Mouse (Mus musculus) ES-E14 (cell line): ENCODE results near the gene Cdc6. TPM values are rescaled to one million over a fixed set of nuclear protein-coding genes. Genes with fewer than 3 reads are reported as not detected.

Experiments
- DNase-seq: peaks from one replicate; pipeline ENCODE4 v3.0.0-alpha.2; 2013; ENCODE audit warnings: low read depth, low spot score
- H3K27ac ChIP-seq: 2 replicates; pipeline ENCODE4 v1.5.1; 2012; ENCODE audit warnings: low read depth, mild to moderate bottlenecking, low read length, moderate library complexity, mixed read lengths; ENCODE audit not compliant: poor library complexity, insufficient read depth, severe bottlenecking
- H3K36me3 ChIP-seq: 2 replicates; pipeline ENCODE4 v1.6.1; 2012; ENCODE audit warnings: mild to moderate bottlenecking, low read length, moderate library complexity, mixed read lengths; ENCODE audit not compliant: control insufficient read depth, poor library complexity, insufficient read depth, severe bottlenecking
- H3K4me1 ChIP-seq, 2 experiments: fragments of 150-350 bp in 1 of 2; sonication (generic) in 1 of 2; 2 replicates each; pipeline ENCODE4 v1.6.1; 2012; ENCODE audit warnings: low read length in 2 of 2, mild to moderate bottlenecking in 1 of 2, mixed read lengths in 1 of 2; ENCODE audit not compliant: control insufficient read depth in 2 of 2, insufficient read depth in 2 of 2, poor library complexity in 1 of 2
- H3K4me3 ChIP-seq, 2 experiments: fragments of 150-350 bp in 1 of 2; sonication (generic) in 1 of 2; 2 replicates each; pipeline ENCODE4 v1.5.1; 2012; ENCODE audit warnings: low read length in 2 of 2, low read depth in 1 of 2, mild to moderate bottlenecking in 1 of 2, mixed read lengths in 1 of 2; ENCODE audit not compliant: insufficient read depth in 1 of 2, poor library complexity in 1 of 2, severe bottlenecking in 1 of 2
- H3K9ac ChIP-seq: 2 replicates; pipeline ENCODE4 v1.6.1; 2012; ENCODE audit warnings: low read depth, mild to moderate bottlenecking, low read length, mixed read lengths; ENCODE audit not compliant: poor library complexity, insufficient read depth, severe bottlenecking
- H3K9me3 ChIP-seq: fragments of 150-350 bp; sonication (generic); 2 replicates; pipeline ENCODE4 v1.6.1; 2012; ENCODE audit warnings: low read depth, mild to moderate bottlenecking, low read length; ENCODE audit not compliant: control insufficient read depth, insufficient read depth
- CHD2 ChIP-seq: IDR thresholded peaks from 2 replicates; pipeline ENCODE4 v1.6.1; 2014; ENCODE audit warnings: mild to moderate bottlenecking, low read depth, low read length, inconsistent platforms
- HCFC1 ChIP-seq: IDR thresholded peaks from 2 replicates; pipeline ENCODE4 v1.6.1; 2012; ENCODE audit warnings: low read length, inconsistent platforms, borderline replicate concordance; ENCODE audit not compliant: insufficient read depth
- MAFK ChIP-seq: IDR thresholded peaks from 2 replicates; pipeline ENCODE4 v1.6.1; 2014; ENCODE audit warnings: mild to moderate bottlenecking, low read depth, low read length, inconsistent platforms; ENCODE audit not compliant: insufficient read depth
- ZC3H11A ChIP-seq: IDR thresholded peaks from 2 replicates; pipeline ENCODE4 v1.6.1; 2012; ENCODE audit warnings: low read depth, mild to moderate bottlenecking, inconsistent platforms, low read length, borderline replicate concordance
- ZNF384 ChIP-seq: IDR thresholded peaks from 2 replicates; pipeline ENCODE4 v1.6.1; 2012; ENCODE audit warnings: low read depth, low read length, inconsistent platforms
- in situ Hi-C, 2 experiments: fragments of 600-800 bp; cut with MboI; formaldehyde crosslinking; loops; one replicate each; pipeline ENCODE4 v1.15.1; 2025; ENCODE audit warnings: low sequenced_read_pairs in 2 of 2, inconsistent platforms in 1 of 2; ENCODE audit not compliant: unreplicated experiment in 2 of 2
- total RNA-seq: library from RNA; depleted of rRNA; stranded (reverse); fragments of 300-350 nt; gene quantifications from 2 replicates; pipeline ENCODE4 v1.2.3, GENCODE M21; 2012

Gene Cdc6
- total RNA-seq, 1 experiment, result 51.3 TPM

GRCm38 (mm10) chr11:98964616-98965415, 57.2 kb downstream of the Cdc6 start:
- Histone ChIP-seq H3K9me3 (no peaks in the 10 kb centered on the region), H3K4me1 (peaks cover 20 to 39% of the 10 kb centered on the region in 2 experiments; a peak in 3 of 4 replicates), H3K4me3 (peak overlapping the region; percentile 70 to 74), H3K36me3 (peaks cover 29% of the 10 kb centered on the region), H3K9ac (peak overlapping the region; percentile 52; the same call in 1 of the 2 replicates), H3K27ac (peak overlapping the region; percentile 86)
- TF ChIP-seq ZC3H11A, result no peak
- TF ChIP-seq HCFC1, result no peak
- no peak for TF ChIP-seq ZNF384
- no peak for TF ChIP-seq CHD2
- TF ChIP-seq MAFK, result no peak
- in situ Hi-C loops, result no loop called here
- no peak for DNase-seq

- TF ChIP-seq HCFC1 (no peak), ZC3H11A (no peak), CHD2 (no peak), ZNF384 (no peak), MAFK (no peak)
- peaks cover 36% of the 10 kb centered on the region for H3K36me3 ChIP-seq
- peak overlapping the region; percentile 71; the same call in 1 of the 2 replicates for H3K27ac ChIP-seq
- H3K9ac ChIP-seq, result peak overlapping the region; percentile 49; the same call in 1 of the 2 replicates
- H3K4me3 ChIP-seq, result peak overlapping the region; percentile 57 to 61
- no peaks in the 10 kb centered on the region for H3K9me3 ChIP-seq
- DNase-seq, result no peak
- H3K4me1 ChIP-seq, result peaks cover 20 to 44% of the 10 kb centered on the region in 2 experiments; a peak in 3 of 4 replicates
- in situ Hi-C loops, result no loop called here
Observed at GRCm38 (mm10) chr11:98965416-98966077, 57.9 kb downstream of the Cdc6 start.

GRCm38 (mm10) chr11:98966499-98967141, 59.0 kb downstream of the Cdc6 start:
- no peaks in the 10 kb centered on the region for H3K9me3 ChIP-seq
- peak overlapping the region; percentile 8 for H3K27ac ChIP-seq
- no peak for TF ChIP-seq ZC3H11A
- H3K4me3 ChIP-seq, result peak overlapping the region in 1 of 2 experiments; percentile 57; a peak in 3 of 4 replicates
- H3K36me3 ChIP-seq, result peaks cover 47% of the 10 kb centered on the region
- in situ Hi-C loops, result no loop called here
- H3K4me1 ChIP-seq, result peaks cover 20 to 44% of the 10 kb centered on the region in 2 experiments; a peak in 3 of 4 replicates
- peak overlapping the region; percentile 47; the same call in 1 of the 2 replicates for H3K9ac ChIP-seq
- DNase-seq, result no peak

GRCm38 (mm10) chr11:98968079-98968478, 60.5 kb downstream of the Cdc6 start:
- Histone ChIP-seq H3K4me3 (0 out of 4 replicates have a peak overlapping the region, but pooled peaks of 1 of the 2 experiments have one; percentile 6), H3K9ac (no peak overlapping the region), H3K4me1 (peaks cover 20 to 41% of the 10 kb centered on the region in 2 experiments; a peak in 3 of 4 replicates), H3K9me3 (no peaks in the 10 kb centered on the region), H3K36me3 (peaks cover 58% of the 10 kb centered on the region), H3K27ac (no peak overlapping the region; the same call in 1 of the 2 replicates)
- DNase-seq, result no peak
- in situ Hi-C loops, result no loop called here
- TF ChIP-seq CHD2, result no peak
- TF ChIP-seq ZC3H11A, result no peak
- TF ChIP-seq HCFC1, result no peak
- TF ChIP-seq ZNF384, result no peak
- no peak for TF ChIP-seq MAFK
